Mouse (Mus musculus) cerebellum, adult 9-10 months (tissue): Measurements from ENCODE around the gene Dmpk.

Experiments
- DNase-seq: peaks from one replicate; pipeline ENCODE4 v3.0.0; 2022

Dmpk gene

DNA sequence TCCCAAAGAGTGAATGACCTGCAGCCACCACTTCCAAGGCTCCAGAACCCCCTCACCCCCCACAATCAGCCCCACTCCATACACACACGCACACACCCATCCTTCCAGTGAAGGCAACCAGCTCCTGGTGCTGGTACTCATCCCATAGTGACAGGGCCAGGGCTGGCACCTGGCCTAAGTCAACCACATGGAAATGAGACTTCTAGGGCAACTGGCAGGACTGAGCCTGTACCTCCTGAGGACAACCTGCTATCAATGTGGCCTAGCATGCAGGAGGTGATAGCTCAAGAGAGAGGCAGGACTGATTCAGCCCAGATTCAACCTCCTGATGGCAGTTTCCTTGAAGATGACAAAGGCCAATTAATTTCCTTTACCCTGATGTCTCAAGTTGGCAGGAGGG, 16.6 kb downstream of the Dmpk start:
- DNase-seq, result no peak

GRCm38 (mm10) chr7:19103741-19104140, 20.1 kb downstream of the Dmpk start:
- DNase-seq, result no peak

DNA sequence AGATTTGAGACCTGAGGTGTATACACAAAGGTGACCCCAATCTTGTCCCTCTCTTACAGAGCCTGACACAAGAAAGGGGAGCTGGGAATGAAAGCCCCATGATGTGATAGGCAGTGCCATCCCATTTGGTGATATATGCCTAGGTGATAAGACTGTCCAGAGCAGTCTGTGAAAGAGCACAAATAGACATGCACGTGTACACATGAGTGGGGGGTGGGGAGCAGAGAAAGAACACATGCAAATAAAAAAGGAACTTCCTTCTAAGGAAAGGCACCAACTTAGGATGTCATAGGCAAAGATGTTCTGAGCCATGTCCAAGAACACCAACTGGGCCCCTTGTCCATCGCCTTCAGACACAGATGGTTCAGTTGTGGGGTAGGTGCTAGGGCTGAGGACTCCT, 20.8 kb downstream of the Dmpk start:
- DNase-seq, result no peak

DNA sequence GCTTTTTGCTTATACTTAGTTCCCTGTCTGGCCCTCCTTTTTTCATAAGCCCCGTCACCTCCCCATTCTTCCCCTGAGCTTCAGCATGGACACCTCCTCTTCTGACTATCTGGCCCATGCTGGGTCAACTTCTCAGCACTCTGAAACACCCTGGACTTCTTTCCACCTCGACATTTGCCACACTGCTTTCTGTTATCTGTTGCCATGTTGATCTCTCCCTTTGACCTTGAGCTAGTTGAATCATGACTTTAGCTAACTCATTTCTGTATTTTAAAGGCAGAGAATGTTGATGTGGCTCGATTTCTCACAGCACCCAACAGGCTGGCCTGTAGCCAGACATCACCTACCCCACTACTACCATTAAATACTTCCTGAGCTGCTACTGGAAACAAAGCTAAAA, 23.8 kb downstream of the Dmpk start:
- no peak for DNase-seq

DNA sequence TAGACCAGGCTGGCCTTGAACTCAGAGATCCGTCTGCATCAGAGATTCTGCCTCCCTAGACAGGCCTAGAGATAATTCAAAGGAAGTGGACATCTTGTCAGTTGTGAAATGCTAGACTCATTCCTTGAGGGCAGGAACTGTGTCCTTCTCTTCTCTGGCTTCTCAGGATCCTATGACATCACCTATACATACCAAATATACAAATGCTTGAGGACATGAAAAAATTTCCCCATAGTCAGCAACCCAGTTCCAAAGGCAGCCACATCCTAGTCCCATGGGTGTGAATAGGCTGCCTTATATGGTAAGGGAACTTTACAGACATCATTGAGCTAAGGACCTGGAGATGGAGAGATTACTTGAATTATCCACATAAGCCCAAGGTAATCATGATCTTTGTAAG, 25.9 kb downstream of the Dmpk start:
- no peak for DNase-seq

DNA sequence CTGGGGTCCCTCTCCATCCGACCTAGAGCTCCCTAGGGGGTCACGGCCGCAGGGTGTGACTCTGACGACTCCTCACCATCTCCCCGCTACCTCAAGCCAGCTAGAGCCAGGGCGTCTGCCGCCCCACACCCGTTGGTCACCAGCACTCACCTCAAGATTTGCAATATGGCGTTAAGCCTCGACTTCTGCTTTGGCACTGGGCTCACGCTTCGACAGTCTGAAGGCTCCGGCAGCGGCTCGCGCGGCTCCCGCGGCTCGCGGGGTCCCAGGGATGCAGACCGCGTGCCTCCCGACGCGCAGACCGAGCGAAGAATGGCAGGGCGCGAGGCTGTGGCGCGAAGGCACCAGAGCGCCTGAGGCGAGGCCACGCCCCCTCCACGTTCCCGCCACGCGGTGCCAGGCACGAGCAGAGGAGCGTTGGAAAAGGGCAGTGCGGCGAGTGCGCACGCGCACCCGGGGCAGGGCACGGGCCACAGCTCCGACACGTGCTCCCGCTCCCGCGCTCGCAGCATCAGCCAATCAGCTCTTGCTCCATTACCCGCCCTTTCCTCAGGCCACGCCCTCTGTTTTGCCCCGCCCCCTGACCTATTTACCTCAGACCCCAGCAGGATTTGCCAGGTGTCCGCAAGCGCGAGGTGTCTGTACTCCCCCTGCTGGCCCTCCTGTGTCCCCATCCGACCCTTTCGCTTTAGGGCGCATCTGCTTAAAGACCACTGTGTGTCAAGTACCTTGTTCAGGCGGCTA, 34.6 kb downstream of the Dmpk start, which contains the start of gene Gm4969:
Gm4969 (minus strand) TSS at position 341 of the 744 bp plus-strand sequence.
- DNase-seq, result peak; percentile 85

DNA sequence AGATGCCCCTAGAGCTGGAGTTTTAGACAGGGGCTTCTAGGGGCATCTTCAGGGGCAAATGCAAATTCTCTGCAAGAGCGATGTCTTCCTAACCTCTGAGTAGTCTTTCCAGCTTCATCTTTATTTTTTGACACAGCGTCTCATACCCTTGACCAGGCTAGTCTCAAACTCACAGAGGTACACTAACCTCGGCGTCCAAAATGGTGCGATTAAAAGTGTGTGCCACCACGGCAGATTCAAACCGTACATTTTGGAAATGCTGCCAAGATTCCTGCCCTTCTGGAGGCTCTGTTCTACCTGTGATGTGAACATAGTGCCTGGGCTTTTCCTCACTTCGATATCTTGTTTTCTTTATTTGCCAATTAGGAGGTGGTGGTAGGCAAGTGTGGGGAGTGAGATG, 35.4 kb downstream of the Dmpk start:
- peak; percentile 82 for DNase-seq

DNA sequence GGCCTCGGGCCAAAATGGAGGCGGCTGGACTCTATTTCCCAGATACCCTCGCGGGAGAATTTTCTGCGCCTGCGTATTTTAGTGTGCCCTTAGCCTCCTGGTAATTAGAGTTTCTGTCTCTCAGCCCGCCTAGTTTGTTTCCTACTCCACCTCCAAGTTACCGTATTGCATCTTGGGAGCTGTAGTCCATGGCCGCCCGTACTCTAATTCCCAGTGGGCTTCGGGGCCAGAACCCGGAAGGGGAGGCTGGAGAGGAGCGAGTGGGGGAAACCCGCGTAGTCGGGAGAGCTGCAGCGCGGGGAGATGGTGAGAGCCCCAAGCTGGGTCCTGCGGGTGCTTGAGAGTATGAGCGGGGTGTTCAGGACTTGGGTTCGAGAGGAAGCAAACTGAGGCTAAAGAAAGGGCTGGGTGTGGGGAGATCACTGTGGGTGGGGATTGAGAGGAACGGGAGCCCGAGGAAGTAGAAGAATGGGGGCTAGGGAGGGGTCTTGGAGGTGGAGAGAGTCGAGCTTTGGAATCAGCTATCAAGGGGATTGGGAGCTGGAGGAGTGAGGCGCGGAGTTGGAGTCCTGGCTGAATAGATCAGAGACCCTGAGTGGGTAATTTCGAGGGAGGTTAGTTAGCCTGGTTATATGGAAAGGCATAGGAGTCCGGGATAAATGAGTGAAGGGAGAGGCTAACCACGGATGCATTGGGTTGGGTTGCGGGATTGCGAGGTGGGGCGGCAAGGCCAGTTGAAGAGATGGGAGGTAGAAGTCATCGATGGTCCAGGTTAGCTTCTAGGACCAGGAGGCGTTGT, 36.2 kb downstream of the Dmpk start, which contains the start of gene Fbxo46:
Fbxo46 (plus strand) TSS at position 229 of the 799 bp plus-strand sequence.
- peak; percentile 97 for DNase-seq

DNA sequence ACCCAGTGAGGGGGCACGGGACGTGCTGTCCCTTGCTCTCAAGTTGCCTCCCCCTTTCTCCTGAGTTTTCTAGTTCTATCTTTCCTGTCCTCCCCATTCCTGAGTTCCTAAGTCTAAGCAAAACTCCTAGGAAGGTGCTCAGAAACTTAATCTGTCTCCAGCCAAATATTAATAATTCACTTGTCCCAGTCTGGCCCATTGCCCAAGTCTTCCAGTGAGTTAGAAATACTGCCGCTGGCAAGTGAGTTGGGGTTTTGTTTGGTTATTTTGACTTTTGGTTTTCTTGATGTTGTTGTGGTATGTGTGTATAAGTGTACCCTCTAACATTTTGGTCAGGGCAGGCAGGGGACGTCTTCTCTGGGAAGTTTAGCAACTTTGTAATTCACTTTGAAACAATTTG, 38.0 kb downstream of the Dmpk start:
- DNase-seq, result peak; percentile 48

GRCm38 (mm10) chr7:19124713-19125112, 41.1 kb downstream of the Dmpk start:
- peak; percentile 6 for DNase-seq

- DNase-seq, result peak; percentile 17
Observed at GRCm38 (mm10) chr7:19127744-19128143, 44.1 kb downstream of the Dmpk start.

- DNase-seq, result peak; percentile 46
Observed at GRCm38 (mm10) chr7:19129396-19129795, 45.7 kb downstream of the Dmpk start.

- DNase-seq, result peak; percentile 67
Observed at GRCm38 (mm10) chr7:19130657-19131056, 47.0 kb downstream of the Dmpk start.

GRCm38 (mm10) chr7:19131324-19131848, 47.7 kb downstream of the Dmpk start:
- DNase-seq, result peak; percentile 99

DNA sequence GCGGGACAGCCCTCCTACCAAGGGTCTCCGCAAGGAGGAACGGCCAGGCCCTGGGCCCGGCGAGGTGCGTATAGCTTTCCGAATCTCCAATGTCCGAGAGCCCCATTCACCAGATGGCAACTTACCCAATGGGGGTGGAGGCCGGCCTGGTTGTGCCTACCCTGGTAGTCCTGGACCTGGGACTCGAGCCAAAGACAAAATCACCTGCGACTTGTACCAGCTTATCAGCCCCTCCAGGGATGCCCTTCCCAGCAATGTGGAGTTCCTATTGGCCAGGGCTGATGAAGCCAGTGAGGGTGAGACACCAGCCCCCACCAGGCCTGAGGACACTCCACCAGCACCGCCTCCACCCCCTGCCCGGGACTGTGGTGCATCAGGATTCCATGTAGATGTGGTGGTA, 52.5 kb downstream of the Dmpk start:
- DNase-seq, result no peak

DNA sequence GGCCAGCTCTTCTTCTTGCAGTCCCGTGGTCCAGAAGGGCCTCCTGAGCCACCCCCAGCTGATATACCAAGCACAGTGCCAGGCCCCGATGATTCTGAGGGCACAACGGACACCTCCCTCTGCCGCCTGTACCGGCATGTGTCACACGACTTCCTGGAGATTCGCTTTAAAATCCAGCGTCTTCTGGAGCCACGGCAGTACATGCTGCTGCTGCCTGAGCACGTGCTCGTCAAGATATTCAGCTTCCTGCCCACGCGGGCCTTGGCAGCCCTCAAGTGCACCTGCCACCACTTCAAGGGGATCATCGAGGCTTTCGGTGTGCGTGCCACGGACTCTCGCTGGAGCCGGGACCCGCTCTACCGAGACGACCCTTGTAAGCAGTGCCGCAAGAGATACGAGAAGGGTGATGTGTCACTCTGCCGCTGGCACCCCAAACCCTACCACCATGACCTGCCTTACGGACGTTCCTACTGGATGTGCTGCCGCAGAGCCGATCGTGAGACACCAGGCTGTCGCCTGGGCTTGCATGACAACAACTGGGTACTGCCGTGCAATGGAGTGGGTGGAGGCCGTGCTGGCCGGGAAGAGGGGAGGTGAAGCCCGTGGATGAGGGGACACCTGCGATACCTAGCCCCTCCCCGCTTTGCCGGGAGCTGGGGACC, 53.2 kb downstream of the Dmpk start:
- no peak for DNase-seq

DNA sequence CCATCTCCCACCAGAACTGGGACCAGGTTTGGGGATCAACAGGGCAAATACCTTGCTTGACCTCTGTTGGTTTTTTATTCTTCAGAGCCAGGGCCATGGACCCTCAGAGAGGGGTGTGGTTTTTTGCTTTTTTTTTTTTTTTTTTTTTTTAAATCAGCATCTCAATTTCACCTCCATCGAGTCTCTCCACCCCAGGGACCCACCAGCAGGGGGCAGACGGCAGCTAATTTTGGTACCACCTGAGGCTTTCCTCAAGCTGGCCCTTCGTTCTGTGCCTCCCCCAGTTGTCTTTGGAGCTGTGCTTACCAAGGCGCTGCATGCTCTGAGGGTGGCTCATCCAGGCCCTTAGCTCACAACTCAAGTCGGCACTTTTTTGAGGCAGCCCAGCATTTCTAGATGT, 53.7 kb downstream of the Dmpk start:
- no peak for DNase-seq
